Mouse (Mus musculus) mouse embryonic stem cell (cell line): ENCODE measurements around the gene Rab8a.

Source experiments
- in situ Hi-C, 2 experiments: fragments of 300-500 bp; cut with MboI; formaldehyde crosslinking; loops; 1 replicate in 1 of 2; 3 replicates in 1 of 2; pipeline ENCODE4 v1.14.3; 2019 to 2020; ENCODE audit warnings: low sequenced_read_pairs in 2 of 2, low pct_unique_long_range_greater_than_20kb in 1 of 2, mixed read lengths in 1 of 2; ENCODE audit not compliant: unreplicated experiment in 1 of 2

The Rab8a gene

DNA sequence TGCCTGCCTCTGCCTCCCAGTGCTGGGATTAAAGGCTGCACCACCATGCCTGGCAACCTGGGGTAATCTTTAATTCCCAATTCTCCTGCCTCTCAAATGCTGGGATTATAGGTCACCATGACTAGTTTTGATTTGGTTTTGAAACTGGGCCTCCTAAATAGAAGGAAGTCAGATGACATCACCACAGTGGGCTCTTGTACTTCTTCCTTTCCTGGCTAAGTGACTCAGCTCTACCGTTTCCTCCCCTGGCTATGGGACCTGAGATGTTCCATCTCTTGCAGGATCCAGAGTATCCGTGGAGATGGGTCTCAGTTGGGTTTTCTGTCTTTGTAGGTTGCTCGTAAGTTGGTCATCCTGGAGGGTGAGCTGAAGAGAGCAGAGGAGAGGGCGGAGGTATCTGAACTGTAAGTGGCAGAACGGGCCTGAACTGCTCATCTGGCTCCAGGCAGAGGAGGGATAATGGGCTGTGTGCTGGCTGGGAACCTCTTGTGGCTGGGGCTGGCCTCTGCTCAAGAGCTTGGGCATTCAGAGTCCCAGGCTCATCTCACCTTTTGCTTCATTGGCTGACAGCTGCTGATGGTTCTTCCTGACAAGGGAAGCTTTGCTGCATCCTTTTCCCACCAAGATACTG is 16.5 kb upstream of the Rab8a start:
- in situ Hi-C loops, result no loop called here

DNA sequence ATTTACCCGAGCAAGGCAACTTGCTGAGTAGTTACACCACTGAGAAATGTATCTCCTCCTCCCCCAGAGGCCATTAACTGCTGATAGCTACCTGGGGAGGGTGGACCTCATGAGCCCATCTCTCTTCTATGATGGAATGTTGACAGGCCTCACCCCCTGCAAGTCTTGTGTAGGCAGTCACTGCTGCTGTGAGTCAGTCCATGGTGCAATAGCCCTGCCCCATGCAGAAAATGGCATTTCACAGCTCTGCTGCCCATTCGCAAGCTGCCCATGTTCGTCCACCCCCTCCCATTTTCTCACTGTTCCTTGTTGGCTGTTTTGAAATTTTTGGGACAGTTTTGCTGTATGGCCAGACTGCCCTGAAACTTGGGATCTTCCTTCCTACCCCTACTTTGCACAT is 15.5 kb upstream of the Rab8a start:
- in situ Hi-C loops, result no loop called here

GRCm38 (mm10) chr8:72146056-72146455 is 14.9 kb upstream of the Rab8a start:
- in situ Hi-C loops, result no loop called here

- in situ Hi-C loops, result no loop called here
Measured at GRCm38 (mm10) chr8:72146556-72146955, 14.4 kb upstream of the Rab8a start.

DNA sequence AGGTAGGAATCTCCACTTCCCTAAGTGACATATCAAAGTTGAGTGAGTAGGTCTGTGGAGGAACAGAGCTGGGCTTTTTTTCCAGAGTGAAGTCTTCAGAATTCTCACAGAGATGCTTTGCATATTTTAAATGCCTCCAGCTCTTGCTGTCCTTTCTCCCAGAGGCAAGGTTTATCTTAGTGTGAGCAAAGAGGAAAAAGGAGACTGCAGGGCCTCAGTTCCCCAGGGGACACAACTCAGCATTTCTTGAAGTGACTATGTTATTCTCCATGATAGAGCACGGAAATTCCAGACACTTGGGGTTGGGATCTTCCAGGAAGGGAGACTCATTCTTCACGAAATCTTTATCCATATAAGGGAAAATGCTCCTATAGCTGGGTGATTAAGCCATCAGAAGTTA is 13.7 kb upstream of the Rab8a start:
- in situ Hi-C loops, result no loop called here

DNA sequence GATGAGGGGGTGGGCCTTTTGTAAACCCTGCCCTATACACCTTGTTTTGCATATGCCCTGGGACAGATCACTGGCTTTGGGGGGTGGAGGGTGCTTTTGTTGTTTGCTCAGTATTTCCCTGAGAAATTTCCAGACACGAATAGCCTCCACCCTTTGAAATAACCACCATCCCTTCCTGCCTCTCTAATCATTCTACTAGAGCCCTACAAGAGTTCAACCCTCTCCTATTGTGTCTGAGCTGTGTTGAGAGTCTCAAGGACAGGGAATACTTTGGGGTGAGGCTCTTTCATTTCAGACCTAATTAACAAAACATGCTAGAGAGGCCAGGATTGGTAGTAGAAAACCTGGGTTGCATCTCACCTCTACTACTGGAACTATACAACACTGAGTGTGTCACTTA is 11.9 kb upstream of the Rab8a start:
- in situ Hi-C loops, result no loop called here

GRCm38 (mm10) chr8:72151418-72152078 is 9.5 kb upstream of the Rab8a start:
- in situ Hi-C loops, result no loop called here

GRCm38 (mm10) chr8:72153382-72153781 is 7.6 kb upstream of the Rab8a start:
- in situ Hi-C loops, result no loop called here

- in situ Hi-C loops, result no loop called here
Measured at GRCm38 (mm10) chr8:72158096-72158495, 2.9 kb upstream of the Rab8a start.

- in situ Hi-C loops, result no loop called here
Measured at GRCm38 (mm10) chr8:72158726-72159125, 2.3 kb upstream of the Rab8a start.

GRCm38 (mm10) chr8:72160007-72160406 is 993 bp upstream of the Rab8a start:
- in situ Hi-C loops, result no loop called here

DNA sequence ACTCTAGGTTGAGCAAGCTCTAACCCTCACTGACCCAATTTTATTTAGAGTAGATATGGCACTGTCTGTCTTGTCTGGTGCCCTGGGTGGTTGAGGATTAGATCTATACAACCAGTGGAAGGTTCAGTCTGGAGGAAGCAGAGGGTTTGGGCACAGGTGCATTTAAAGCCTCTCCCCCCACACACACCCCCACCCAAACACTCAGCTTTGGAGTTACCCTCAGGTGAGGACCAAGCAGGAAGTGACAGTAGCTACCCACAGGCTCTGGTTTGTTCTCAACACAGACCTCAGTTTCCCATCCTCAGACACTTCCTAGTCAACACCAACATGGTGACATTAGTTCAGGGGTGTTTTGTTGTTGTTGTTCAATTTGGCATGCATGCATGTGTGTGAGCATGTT is 1.8 kb downstream of the Rab8a start:
- in situ Hi-C loops, result no loop called here

- in situ Hi-C loops, result no loop called here
Measured at GRCm38 (mm10) chr8:72169098-72169668, 8.2 kb downstream of the Rab8a start.

GRCm38 (mm10) chr8:72169681-72170249 is 8.8 kb downstream of the Rab8a start:
- in situ Hi-C loops, result loop anchor here in 1 of 2 experiments (10.0 kb wide), 1 partner anchor 85 kb away; no protein-coding TSS in a partner anchor

GRCm38 (mm10) chr8:72177346-72177925 is 16.4 kb downstream of the Rab8a start:
- in situ Hi-C loops, result loop anchor here in 1 of 2 experiments (5.0 to 10.0 kb wide), 2 partner anchors 40 to 77 kb away; partner anchors contain the start of gene Fam32a

DNA sequence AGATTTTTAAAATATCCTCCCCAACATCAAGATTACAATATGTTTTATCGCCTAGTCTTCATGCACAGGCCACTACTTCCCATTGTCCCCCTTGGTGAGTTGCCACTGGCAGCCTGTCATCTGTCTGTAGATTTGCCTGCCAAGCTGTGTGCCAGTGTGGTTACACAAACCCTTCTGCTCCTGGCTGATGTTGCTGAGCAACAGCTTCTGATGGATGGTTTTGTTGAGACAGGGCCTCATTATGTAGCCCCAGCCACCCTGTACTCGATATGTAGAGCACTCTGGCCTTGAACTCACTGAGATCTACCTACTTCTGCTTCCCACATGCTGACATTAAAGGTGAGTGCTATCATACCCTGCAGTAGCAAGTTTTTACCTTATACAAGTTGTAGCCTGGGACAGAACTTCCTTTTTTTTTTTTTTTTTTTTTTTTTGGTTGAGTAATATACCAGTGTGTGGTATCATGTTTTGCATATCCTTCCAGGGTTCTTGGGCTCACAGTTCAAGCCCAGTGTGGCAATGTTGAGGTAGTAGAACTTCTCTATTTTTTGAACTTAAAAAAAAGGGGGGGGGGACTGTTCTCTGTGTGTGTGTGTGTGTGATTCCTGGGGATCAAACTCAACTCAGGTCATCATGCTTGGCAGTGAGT is 22.7 kb downstream of the Rab8a start:
- in situ Hi-C loops, result no loop called here

- in situ Hi-C loops, result no loop called here
Measured at GRCm38 (mm10) chr8:72187793-72188331, 26.9 kb downstream of the Rab8a start.

DNA sequence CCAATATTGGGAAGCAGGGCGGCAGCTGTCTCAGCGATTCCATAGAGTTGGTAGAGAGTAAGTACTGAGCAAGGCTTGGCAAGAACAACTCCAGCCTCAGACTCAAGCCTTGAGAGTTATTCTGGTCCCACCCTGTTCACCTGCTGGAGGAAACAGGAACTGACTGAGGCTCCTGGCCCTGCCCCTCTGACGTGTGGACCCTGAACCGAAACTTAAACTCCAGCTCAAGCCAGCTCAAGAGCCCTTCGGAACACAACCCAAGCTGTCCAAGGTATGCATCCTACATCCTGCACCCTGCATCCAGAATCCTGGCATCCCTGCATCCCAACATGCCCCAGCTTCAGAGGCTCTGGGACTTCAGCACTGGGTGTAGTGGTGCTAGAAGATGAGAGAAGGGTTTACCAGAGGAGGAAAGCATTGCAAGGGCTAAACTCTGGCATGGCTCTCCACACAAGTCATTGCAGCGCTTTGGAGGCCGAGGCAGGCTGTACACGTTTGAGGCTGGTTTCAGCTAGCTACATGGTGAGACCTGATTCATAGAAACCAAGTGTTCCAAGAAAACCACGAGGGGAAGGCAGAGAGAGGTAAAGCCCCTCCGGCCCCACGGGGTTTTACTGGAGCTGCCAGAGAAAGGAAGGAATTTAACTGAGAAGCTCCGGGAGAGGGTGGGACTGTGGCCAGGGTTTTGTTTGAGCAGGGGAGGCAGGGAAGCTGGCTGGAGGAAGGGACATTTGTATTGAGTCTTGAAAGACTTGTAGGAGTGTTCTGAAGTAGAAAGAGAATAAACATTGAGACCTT is 28.6 kb downstream of the Rab8a start, which contains the start of gene Hsh2d:
Gene Hsh2d, plus strand, starts transcription at position 222 of the 798 bp plus-strand sequence.
- in situ Hi-C loops, result no loop called here
